Mouse (Mus musculus): ENCODE results near the gene Bhlha15. TPM values are rescaled to one million over a fixed set of nuclear protein-coding genes. Genes with fewer than 3 reads are reported as not detected.

The Bhlha15 gene
- polyA plus RNA-seq, 1 experiment from 2014 or later: 0.33 TPM

DNA sequence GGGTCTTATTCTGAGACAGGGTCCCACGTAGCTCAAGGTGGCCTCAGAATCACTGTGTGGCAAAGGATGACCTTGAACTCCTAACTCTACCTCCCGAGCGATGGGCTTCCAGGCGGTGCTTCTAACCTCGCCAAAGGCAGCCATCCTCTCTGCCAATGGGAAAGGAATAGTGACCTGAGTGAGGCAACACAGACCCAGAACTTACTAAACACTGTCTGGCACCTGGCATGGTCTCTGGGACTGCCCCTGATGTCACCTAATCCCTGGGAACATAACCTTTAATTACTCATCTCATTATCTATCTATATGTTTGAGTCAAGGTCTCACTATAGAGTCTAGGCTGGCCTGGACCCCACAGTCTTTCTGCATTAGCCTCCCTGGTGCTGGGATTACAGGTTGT is 29.9 kb downstream of the Bhlha15 start:
- H3K4me2 ChIP-seq (ENCODE audit: low read depth, low read length): no peak overlapping the region
- H3K9ac ChIP-seq (ENCODE audit: low read length): no peak overlapping the region
- WGBS: 91% methylated on average over 5 of the region's 5 CpGs
- ATAC-seq (ENCODE audit: low read depth): no peak
- no peaks in the 10 kb centered on the region for H3K9me3 ChIP-seq (ENCODE audit: control insufficient read depth, low read length)
- H3K4me1 ChIP-seq (replicated peaks; ENCODE audit: control insufficient read depth, insufficient read depth, low read length): peaks cover 11% of the 10 kb centered on the region
- H3K27ac ChIP-seq (ENCODE audit: low read length): no peak overlapping the region
- H3K4me3 ChIP-seq (ENCODE audit: low read length): no peak overlapping the region
- H3K36me3 ChIP-seq (ENCODE audit: control insufficient read depth, insufficient read depth, low read length): 0 out of 2 replicates have a peak, but pooled peaks cover 2% of the 10 kb centered on the region
- H3K27me3 ChIP-seq (ENCODE audit: control insufficient read depth, insufficient read depth, low read depth, low read length): no peaks in the 10 kb centered on the region

DNA sequence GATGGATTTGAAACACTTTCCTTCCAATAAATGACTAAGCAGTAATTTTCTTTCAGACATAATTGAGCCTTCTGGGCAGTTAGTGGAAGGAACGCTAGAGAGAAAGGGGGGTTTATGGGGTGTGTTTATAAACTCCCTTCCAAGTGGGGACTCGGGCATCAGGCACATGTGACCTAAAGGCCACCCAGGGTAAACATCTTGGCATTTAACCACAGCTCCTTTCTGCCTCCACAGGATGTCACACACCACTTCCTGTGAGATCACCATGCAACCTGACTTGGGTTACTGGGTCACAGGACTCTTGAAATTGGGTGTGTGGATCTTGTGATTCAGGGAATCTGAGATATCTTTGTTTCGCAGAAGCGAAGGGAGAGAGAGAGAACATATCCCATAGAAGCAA is 31.2 kb downstream of the Bhlha15 start:
- Histone ChIP-seq H3K4me2 (ENCODE audit: low read depth, low read length) (no peak overlapping the region; the same call in 1 of the 2 replicates), H3K9me3 (ENCODE audit: control insufficient read depth, low read length) (no peaks in the 10 kb centered on the region), H3K9ac (ENCODE audit: low read length) (no peak overlapping the region), H3K27me3 (ENCODE audit: control insufficient read depth, insufficient read depth, low read depth, low read length) (no peaks in the 10 kb centered on the region), H3K27ac (ENCODE audit: low read length) (no peak overlapping the region), H3K4me1 (replicated peaks; ENCODE audit: control insufficient read depth, insufficient read depth, low read length) (peaks cover 11% of the 10 kb centered on the region), H3K4me3 (ENCODE audit: low read length) (no peak overlapping the region), H3K36me3 (ENCODE audit: control insufficient read depth, insufficient read depth, low read length) (0 out of 2 replicates have a peak, but pooled peaks cover 2% of the 10 kb centered on the region)
- WGBS: 56% methylated on average over 4 of the region's 4 CpGs
- no peak for ATAC-seq (ENCODE audit: low read depth)

DNA sequence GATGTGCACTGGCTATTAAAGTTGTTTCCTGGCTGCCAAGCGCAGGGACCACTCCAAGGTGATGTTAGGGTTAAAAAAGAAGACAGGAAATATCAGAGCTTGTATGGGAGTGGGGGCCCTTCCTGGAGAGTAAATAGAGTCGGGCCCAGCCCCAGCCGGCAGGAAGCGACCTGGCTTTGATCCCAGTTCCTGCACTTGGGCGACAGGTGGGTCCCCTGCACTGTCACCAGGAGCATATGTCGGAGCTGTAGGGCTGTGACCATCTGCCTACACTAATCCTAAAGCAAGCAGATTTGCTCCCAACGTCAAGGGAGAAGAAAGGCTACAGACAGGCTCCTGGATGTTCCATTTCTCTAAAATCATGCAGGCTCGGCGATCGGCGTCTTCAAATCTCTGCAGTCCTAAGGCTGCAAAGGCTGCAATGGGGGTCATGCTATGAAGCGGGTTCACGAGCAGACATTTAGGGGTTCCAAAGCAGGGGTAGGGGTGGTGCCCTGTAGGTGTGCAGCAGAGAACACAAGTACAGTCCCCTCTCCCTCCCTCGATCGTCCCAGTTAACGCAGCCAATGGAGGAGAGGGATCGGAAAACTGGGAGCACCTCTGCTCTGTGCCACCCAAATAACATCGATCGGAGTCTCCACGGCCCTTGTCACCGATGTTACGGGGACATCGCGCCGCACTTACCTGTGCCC is 32.9 kb downstream of the Bhlha15 start:
- H3K27ac ChIP-seq (ENCODE audit: low read length): peak overlapping the region; percentile 84

DNA sequence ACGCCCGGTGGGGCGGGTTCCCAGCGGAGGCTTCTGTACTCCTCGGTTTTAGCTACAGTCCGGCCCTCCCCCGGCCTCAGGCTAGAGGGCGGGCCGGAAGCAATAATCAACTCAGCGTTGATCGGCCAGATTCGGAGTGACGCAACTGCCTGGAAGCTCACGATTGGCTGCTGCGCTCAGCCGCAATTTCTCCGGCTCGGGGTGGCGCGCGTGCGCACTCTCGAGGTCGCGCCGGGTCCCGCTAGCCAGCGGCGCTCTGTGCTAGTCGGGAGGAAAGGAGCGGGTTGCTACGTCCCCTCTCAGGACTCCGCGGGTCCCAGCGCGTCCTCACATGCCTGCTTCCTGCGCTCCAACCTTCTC is 33.4 kb downstream of the Bhlha15 start, which contains the start of gene Tecpr1:
TSS of gene Tecpr1 (minus strand) at position 113 of the 360 bp plus-strand sequence.
- H3K9me3 ChIP-seq (ENCODE audit: control insufficient read depth, low read length): no peaks in the 10 kb centered on the region
- H3K36me3 ChIP-seq (ENCODE audit: control insufficient read depth, insufficient read depth, low read length): no peaks in the 10 kb centered on the region
- H3K4me1 ChIP-seq (replicated peaks; ENCODE audit: control insufficient read depth, insufficient read depth, low read length): peaks cover 11% of the 10 kb centered on the region
- peak within 1 kb of the TSS; percentile 84 for H3K27ac ChIP-seq (ENCODE audit: low read length)
- H3K27me3 ChIP-seq (ENCODE audit: control insufficient read depth, insufficient read depth, low read depth, low read length): no peaks in the 10 kb centered on the region
- H3K4me3 ChIP-seq (ENCODE audit: low read length): peak within 1 kb of the TSS; percentile 89
- peak; percentile 98 for ATAC-seq (ENCODE audit: low read depth)
- H3K4me2 ChIP-seq (ENCODE audit: low read depth, low read length): peak within 1 kb of the TSS; percentile 84
- peak within 1 kb of the TSS; percentile 84 for H3K9ac ChIP-seq (ENCODE audit: low read length)
- WGBS: 0% methylated on average over 37 of the region's 37 CpGs

More for the DNA sequence above, 32.9 kb downstream of the Bhlha15 start:
- Histone ChIP-seq H3K36me3 (ENCODE audit: control insufficient read depth, insufficient read depth, low read length) (no peaks in the 10 kb centered on the region), H3K9me3 (ENCODE audit: control insufficient read depth, low read length) (no peaks in the 10 kb centered on the region), H3K4me1 (replicated peaks; ENCODE audit: control insufficient read depth, insufficient read depth, low read length) (peaks cover 11% of the 10 kb centered on the region), H3K27me3 (ENCODE audit: control insufficient read depth, insufficient read depth, low read depth, low read length) (no peaks in the 10 kb centered on the region), H3K9ac (ENCODE audit: low read length) (peak overlapping the region; percentile 84), H3K4me2 (ENCODE audit: low read depth, low read length) (peak overlapping the region; percentile 84), H3K4me3 (ENCODE audit: low read length) (peak overlapping the region; percentile 89)
- WGBS: under 1% methylated on average over 25 of the region's 25 CpGs
- ATAC-seq (ENCODE audit: low read depth): peak; percentile 64

DNA sequence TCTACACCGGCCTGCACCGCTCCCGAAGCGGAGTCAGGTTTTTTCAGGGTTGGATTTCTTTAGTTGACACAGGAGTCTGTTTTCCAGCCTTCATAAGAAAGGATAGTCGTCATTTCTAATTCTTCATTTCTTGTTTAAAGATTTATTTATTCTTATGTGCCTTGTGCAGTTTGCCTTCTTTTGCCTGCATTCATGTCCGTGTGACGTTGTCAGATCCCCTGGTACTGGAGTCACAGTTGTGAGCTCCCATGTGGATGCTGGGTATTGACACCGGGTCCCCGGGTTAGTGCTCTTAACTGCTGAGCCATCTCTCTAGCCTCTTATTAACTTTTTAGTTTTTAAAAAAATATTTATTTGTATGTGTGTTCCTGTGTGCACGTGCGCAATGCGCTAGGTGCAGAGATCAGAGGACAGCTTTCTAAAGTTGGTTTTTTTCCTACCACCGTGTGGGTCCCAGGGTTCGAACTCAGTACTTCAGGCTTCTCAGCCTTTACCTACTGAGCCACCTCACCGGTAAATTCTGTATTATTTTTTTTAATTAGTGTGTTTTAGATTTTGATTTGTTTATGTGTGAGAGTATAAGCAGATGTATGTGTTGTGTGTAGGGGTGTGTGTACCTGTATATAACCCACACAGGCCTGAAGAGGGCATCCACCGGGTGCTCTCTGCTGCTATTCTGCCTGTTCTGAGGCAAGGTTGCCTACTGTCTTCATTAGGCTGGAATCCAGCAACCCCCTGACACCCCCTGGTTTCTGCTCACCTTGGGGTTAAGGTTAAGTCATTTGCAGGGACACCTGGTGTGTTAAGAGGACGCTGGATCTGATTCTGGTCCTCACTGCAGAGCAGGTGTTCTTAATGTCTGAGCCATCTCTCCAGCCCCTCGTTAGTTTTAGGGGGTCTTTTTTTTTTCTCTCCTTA is 34.1 kb downstream of the Bhlha15 start:
- peak overlapping the region; percentile 84 for H3K4me2 ChIP-seq (ENCODE audit: low read depth, low read length)
- H3K4me3 ChIP-seq (ENCODE audit: low read length): peak overlapping the region; percentile 89
- H3K27me3 ChIP-seq (ENCODE audit: control insufficient read depth, insufficient read depth, low read depth, low read length): no peaks in the 10 kb centered on the region
- peaks cover 11% of the 10 kb centered on the region for H3K4me1 ChIP-seq (replicated peaks; ENCODE audit: control insufficient read depth, insufficient read depth, low read length)
- peak overlapping the region; percentile 84 for H3K27ac ChIP-seq (ENCODE audit: low read length)
- H3K9me3 ChIP-seq (ENCODE audit: control insufficient read depth, low read length): no peaks in the 10 kb centered on the region
- no peak for ATAC-seq (ENCODE audit: low read depth)
- no peaks in the 10 kb centered on the region for H3K36me3 ChIP-seq (ENCODE audit: control insufficient read depth, insufficient read depth, low read length)
- H3K9ac ChIP-seq (ENCODE audit: low read length): peak overlapping the region; percentile 84
- 23% methylated on average over 18 of the region's 18 CpGs for WGBS

DNA sequence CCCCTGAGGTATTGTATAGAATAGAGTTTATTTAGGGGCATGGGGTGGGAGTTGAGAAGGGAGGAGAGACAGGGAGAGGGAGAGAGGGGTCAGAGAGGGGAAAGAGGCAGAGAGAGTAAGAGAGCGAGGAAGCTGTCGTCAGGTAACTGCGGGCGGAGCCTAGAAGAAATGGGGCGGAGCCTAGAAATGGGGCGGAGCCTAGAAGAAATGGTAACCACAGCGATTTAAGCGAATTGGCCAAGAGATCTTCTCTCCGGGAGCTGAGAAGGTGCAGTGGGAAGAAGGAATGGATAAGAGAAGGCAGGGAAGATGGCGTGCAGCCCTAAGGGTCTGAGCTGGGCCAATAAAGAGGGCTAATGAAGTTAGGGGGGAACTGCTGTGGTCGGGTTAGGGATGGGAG is 36.1 kb downstream of the Bhlha15 start:
- Histone ChIP-seq H3K27ac (ENCODE audit: low read length) (no peak overlapping the region), H3K27me3 (ENCODE audit: control insufficient read depth, insufficient read depth, low read depth, low read length) (no peaks in the 10 kb centered on the region), H3K9me3 (ENCODE audit: control insufficient read depth, low read length) (no peaks in the 10 kb centered on the region), H3K4me3 (ENCODE audit: low read length) (no peak overlapping the region), H3K4me2 (ENCODE audit: low read depth, low read length) (no peak overlapping the region), H3K9ac (ENCODE audit: low read length) (no peak overlapping the region), H3K36me3 (ENCODE audit: control insufficient read depth, insufficient read depth, low read length) (no peaks in the 10 kb centered on the region), H3K4me1 (replicated peaks; ENCODE audit: control insufficient read depth, insufficient read depth, low read length) (peaks cover 11% of the 10 kb centered on the region)
- no peak for ATAC-seq (ENCODE audit: low read depth)
- 27% methylated on average over 11 of the region's 11 CpGs for WGBS

DNA sequence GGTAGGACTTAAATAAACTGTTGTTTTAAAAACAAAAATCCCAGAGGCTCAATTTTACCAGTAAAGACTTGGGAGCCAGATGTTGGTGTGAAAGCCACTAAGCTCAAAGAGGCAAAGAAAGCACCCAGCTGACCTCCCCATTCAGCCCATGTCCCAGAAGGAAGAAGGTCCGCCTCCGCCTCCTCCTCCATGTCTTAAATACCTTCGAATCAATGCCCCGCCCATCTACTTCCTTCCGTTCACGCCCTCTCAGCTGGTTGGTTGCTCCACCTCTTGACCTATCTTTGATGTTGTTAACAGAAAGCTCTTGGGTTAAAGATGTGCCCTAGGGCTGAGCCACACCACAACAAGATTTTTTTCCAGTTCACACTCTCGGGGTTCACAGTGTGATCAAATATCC is 40.1 kb downstream of the Bhlha15 start:
- no peak for ATAC-seq (ENCODE audit: low read depth)
- Histone ChIP-seq H3K4me2 (ENCODE audit: low read depth, low read length) (no peak overlapping the region), H3K9ac (ENCODE audit: low read length) (no peak overlapping the region), H3K9me3 (ENCODE audit: control insufficient read depth, low read length) (0 out of 2 replicates have a peak, but pooled peaks cover 2% of the 10 kb centered on the region), H3K36me3 (ENCODE audit: control insufficient read depth, insufficient read depth, low read length) (no peaks in the 10 kb centered on the region), H3K4me3 (ENCODE audit: low read length) (no peak overlapping the region), H3K4me1 (replicated peaks; ENCODE audit: control insufficient read depth, insufficient read depth, low read length) (no peaks in the 10 kb centered on the region), H3K27me3 (ENCODE audit: control insufficient read depth, insufficient read depth, low read depth, low read length) (no peaks in the 10 kb centered on the region), H3K27ac (ENCODE audit: low read length) (no peak overlapping the region)
- 81% methylated on average over 7 of the region's 7 CpGs for WGBS

DNA sequence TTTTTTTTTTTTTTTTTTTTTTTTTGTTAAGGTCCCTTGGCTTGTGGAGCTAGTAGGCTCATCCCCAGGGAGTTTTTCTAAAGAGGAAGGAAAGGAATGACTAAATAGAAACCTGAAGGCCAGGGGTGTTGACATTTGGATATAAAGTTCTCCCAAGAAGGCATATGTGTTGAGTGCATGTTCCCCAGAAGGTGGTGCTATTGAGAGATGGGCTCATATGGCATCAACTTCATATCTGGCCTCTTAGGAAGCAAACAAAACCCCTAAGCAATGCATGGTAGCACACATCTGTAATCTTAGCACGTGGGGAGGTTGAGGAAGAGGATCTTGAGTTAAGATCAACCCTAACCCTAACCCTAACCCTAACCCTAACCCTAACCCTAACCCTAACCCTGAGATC is 41.3 kb downstream of the Bhlha15 start:
- Histone ChIP-seq H3K9ac (ENCODE audit: low read length) (no peak overlapping the region), H3K36me3 (ENCODE audit: control insufficient read depth, insufficient read depth, low read length) (no peaks in the 10 kb centered on the region), H3K27ac (ENCODE audit: low read length) (no peak overlapping the region), H3K27me3 (ENCODE audit: control insufficient read depth, insufficient read depth, low read depth, low read length) (no peaks in the 10 kb centered on the region), H3K9me3 (ENCODE audit: control insufficient read depth, low read length) (0 out of 2 replicates have a peak, but pooled peaks cover 2% of the 10 kb centered on the region), H3K4me1 (replicated peaks; ENCODE audit: control insufficient read depth, insufficient read depth, low read length) (no peaks in the 10 kb centered on the region), H3K4me3 (ENCODE audit: low read length) (no peak overlapping the region), H3K4me2 (ENCODE audit: low read depth, low read length) (no peak overlapping the region)
- ATAC-seq (ENCODE audit: low read depth): no peak
- 68% methylated on average over 1 of the region's 1 CpGs for WGBS

DNA sequence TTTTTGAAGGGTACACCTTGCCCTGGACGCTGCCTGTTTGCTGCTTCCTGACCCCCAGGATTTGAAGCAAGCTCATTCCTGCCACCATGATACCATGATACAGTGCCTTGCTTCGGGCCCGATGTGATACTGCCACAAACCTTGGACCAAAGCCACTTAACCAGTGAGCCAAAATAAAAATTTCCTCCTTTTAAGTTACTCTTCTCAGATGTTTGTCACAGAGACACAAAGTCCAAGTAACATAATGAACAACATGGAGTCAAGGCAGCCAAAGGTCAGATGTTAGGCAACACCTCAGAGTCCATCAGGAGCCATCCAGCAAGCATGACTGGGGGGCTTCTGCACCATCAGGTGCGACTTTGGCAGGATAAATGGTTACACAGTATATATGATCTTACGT is 42.4 kb downstream of the Bhlha15 start:
- H3K36me3 ChIP-seq (ENCODE audit: control insufficient read depth, insufficient read depth, low read length): no peaks in the 10 kb centered on the region
- 0 out of 2 replicates have a peak, but pooled peaks cover 2% of the 10 kb centered on the region for H3K9me3 ChIP-seq (ENCODE audit: control insufficient read depth, low read length)
- WGBS: 78% methylated on average over 5 of the region's 5 CpGs
- no peak overlapping the region for H3K4me3 ChIP-seq (ENCODE audit: low read length)
- H3K27ac ChIP-seq (ENCODE audit: low read length): no peak overlapping the region
- ATAC-seq (ENCODE audit: low read depth): no peak
- no peak overlapping the region for H3K4me2 ChIP-seq (ENCODE audit: low read depth, low read length)
- H3K4me1 ChIP-seq (replicated peaks; ENCODE audit: control insufficient read depth, insufficient read depth, low read length): no peaks in the 10 kb centered on the region
- H3K27me3 ChIP-seq (ENCODE audit: control insufficient read depth, insufficient read depth, low read depth, low read length): no peaks in the 10 kb centered on the region
- no peak overlapping the region for H3K9ac ChIP-seq (ENCODE audit: low read length)

Measured in lung, embryonic 16.5 days (tissue).